Mouse (Mus musculus): Measurements from ENCODE around the gene Fscn3. TPM values are rescaled to one million over a fixed set of nuclear protein-coding genes. Genes with fewer than 3 reads are reported as not detected.

Gene Fscn3
- polyA plus RNA-seq, 1 experiment = not detected

DNA sequence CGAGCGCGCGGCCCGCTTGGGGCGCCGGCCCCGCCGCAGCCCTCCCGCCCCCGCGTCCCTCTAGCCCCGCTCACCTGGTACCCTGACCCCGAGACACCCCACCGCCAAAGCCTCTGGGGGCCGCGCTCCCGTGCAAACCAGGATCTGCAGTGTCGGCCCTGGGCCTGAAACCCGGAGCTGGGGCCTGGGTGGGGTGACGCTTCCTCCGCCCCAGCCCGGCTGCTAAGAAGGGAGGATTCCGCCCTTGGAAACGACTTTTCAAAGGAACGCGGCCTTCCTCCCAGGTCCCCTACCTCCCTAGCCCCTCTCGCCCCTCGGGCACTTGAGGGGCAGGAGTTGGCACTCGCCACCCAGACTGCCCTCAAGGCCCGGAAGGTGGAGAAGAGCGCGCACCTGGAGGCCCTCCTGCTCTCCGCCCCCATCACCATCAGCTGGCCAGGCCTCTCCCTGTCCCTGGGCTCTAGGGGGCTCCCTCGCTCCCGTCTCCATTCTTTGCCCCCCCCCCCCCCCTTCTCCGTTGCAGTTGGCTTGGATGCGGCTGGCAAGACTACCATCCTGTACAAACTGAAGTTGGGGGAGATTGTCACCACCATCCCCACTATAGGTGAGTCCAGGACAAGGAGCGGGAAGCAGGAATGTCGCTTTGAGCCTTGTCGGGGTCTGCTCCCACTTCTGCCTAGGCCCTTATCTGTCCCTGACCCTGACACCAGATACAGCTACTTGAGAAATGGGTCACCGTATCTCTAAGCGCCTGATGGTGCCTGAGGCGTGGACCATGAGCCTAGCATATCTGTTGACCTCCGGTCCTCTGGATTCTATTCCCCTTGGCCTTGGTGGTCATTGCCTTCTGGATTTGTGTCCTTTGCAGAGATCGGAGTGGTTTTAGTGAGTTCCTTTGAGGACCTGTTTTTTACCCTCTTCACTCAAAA, 3.6 kb upstream of the Fscn3 start:
- TF ChIP-seq CTCF (IDR thresholded peaks at IDR 0.05; ENCODE audit: extremely low read depth, insufficient read depth, insufficient read length, insufficient replicate concordance) = no peak
- no peak for TF ChIP-seq POLR2A (IDR thresholded peaks at IDR 0.05; ENCODE audit: low read depth, low read length)
- peaks cover 15% of the 10 kb centered on the region for H3K36me3 ChIP-seq (ENCODE audit: control insufficient read depth, insufficient read depth, low read length)
- no peaks in the 10 kb centered on the region for H3K27me3 ChIP-seq (ENCODE audit: control insufficient read depth, insufficient read depth, low read length)
- peak in 1 of 2 experiments; percentile 34 for DNase-seq (ENCODE audit: low read depth in 1 of 2, low spot score in 2 of 2)
- peak overlapping the region; percentile 86 for H3K4me3 ChIP-seq (ENCODE audit: extremely low read depth, insufficient read depth, insufficient read length)
- peak overlapping the region; percentile 51; the same call in 1 of the 2 replicates for H3K27ac ChIP-seq (ENCODE audit: insufficient read depth, low read length)
- H3K4me1 ChIP-seq (ENCODE audit: control insufficient read depth, insufficient read depth, insufficient read length) = peaks cover 12% of the 10 kb centered on the region; the same call in 1 of the 2 replicates
- 15% methylated on average over 44 of the region's 46 CpGs for WGBS

DNA sequence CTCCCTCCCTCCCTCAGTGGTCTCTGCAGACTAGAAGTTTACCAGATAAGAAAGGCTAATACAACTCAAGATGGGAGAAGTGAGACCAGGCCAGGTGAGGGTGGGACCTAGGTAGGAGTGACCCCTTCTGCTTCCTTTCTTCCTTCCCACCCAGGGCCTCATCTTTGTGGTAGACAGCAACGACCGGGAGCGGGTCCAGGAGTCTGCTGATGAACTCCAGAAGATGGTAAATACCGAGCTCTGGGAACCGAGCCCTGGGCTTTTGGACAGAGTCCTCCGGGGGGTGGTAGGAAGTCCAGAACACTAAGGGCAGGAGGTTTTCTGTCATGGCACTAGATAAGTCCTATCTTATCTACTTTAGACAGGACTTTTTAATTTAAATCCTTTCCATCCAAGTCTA, 2.6 kb upstream of the Fscn3 start:
- peak overlapping the region; percentile 7; the same call in 1 of the 2 replicates for H3K4me3 ChIP-seq (ENCODE audit: extremely low read depth, insufficient read depth, insufficient read length)

DNA sequence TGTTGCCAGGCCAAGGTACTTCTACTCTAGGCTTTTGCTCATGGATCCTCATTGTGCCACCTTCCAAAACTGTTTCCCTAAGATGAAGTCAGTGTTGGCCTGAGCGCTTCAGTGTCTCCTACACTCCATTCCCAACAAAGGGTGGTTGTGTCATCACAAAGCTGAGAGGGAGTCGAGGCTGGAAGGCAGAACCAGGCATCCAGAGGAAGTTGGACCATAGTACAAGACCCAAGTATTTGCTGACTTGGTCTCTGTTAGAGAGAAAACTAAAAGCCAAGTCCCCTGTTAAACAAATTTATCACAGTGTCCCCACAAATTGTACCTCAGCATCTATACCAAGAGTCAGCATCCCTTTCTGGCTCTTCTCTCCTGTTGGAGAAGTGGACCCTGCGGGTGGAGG, 701 bp downstream of the Fscn3 start, which contains the start of gene Gcc1:
Gene Gcc1, minus strand, starts transcription at position 101 of the 400 bp plus-strand sequence.
- Histone ChIP-seq H3K4me1 (ENCODE audit: control insufficient read depth, insufficient read depth, insufficient read length) (peaks cover 3% of the 10 kb centered on the region; the same call in 1 of the 2 replicates), H3K27ac (ENCODE audit: insufficient read depth, low read length) (no peak within 1 kb of the TSS), H3K4me3 (ENCODE audit: extremely low read depth, insufficient read depth, insufficient read length) (no peak within 1 kb of the TSS), H3K36me3 (ENCODE audit: control insufficient read depth, insufficient read depth, low read length) (peaks cover 13% of the 10 kb centered on the region), H3K27me3 (ENCODE audit: control insufficient read depth, insufficient read depth, low read length) (no peaks in the 10 kb centered on the region)
- TF ChIP-seq POLR2A (IDR thresholded peaks at IDR 0.05; ENCODE audit: low read depth, low read length) = no peak
- no peak for TF ChIP-seq CTCF (IDR thresholded peaks at IDR 0.05; ENCODE audit: extremely low read depth, insufficient read depth, insufficient read length, insufficient replicate concordance)
- no peak for DNase-seq (ENCODE audit: low read depth in 1 of 2, low spot score in 2 of 2)
- 84% methylated on average over 3 of the region's 3 CpGs for whole genome bisulfite sequencing

More for the DNA sequence above, 2.6 kb upstream of the Fscn3 start:
- Histone ChIP-seq H3K27ac (ENCODE audit: insufficient read depth, low read length) (no peak overlapping the region), H3K27me3 (ENCODE audit: control insufficient read depth, insufficient read depth, low read length) (no peaks in the 10 kb centered on the region), H3K4me1 (ENCODE audit: control insufficient read depth, insufficient read depth, insufficient read length) (peaks cover 12% of the 10 kb centered on the region; the same call in 1 of the 2 replicates), H3K36me3 (ENCODE audit: control insufficient read depth, insufficient read depth, low read length) (peaks cover 13% of the 10 kb centered on the region)
- TF ChIP-seq CTCF (IDR thresholded peaks at IDR 0.05; ENCODE audit: extremely low read depth, insufficient read depth, insufficient read length, insufficient replicate concordance) (no peak), POLR2A (IDR thresholded peaks at IDR 0.05; ENCODE audit: low read depth, low read length) (no peak)
- 92% methylated on average over 6 of the region's 6 CpGs for WGBS
- no peak for DNase-seq (ENCODE audit: low read depth in 1 of 2, low spot score in 2 of 2)

DNA sequence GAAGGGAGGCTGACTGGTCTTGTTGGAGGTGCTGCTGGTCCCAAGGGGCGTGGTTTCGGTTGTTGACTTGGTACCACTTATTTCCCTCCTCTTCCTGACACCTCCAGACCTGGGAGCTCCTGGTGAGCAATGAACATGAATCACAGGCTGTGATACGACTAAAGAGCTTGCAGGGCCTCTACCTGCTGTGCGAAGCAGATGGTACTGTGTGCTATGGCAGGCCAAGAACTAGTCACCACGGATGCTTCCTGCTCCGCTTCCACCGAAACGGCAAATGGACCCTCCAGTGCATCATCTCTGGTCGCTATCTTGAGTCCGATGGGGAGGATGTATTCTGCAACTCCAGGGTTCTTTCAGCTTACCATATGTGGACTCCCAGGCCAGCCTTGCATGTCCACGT, 2.3 kb downstream of the Fscn3 start:
- TF ChIP-seq CTCF (IDR thresholded peaks at IDR 0.05; ENCODE audit: extremely low read depth, insufficient read depth, insufficient read length, insufficient replicate concordance) (no peak), POLR2A (IDR thresholded peaks at IDR 0.05; ENCODE audit: low read depth, low read length) (no peak)
- Histone ChIP-seq H3K36me3 (ENCODE audit: control insufficient read depth, insufficient read depth, low read length) (peaks cover 12% of the 10 kb centered on the region), H3K27me3 (ENCODE audit: control insufficient read depth, insufficient read depth, low read length) (no peaks in the 10 kb centered on the region), H3K27ac (ENCODE audit: insufficient read depth, low read length) (no peak overlapping the region), H3K4me1 (ENCODE audit: control insufficient read depth, insufficient read depth, insufficient read length) (no peaks in the 10 kb centered on the region), H3K4me3 (ENCODE audit: extremely low read depth, insufficient read depth, insufficient read length) (no peak overlapping the region)
- no peak for DNase-seq (ENCODE audit: low read depth in 1 of 2, low spot score in 2 of 2)
- 92% methylated on average over 11 of the region's 11 CpGs for WGBS

DNA sequence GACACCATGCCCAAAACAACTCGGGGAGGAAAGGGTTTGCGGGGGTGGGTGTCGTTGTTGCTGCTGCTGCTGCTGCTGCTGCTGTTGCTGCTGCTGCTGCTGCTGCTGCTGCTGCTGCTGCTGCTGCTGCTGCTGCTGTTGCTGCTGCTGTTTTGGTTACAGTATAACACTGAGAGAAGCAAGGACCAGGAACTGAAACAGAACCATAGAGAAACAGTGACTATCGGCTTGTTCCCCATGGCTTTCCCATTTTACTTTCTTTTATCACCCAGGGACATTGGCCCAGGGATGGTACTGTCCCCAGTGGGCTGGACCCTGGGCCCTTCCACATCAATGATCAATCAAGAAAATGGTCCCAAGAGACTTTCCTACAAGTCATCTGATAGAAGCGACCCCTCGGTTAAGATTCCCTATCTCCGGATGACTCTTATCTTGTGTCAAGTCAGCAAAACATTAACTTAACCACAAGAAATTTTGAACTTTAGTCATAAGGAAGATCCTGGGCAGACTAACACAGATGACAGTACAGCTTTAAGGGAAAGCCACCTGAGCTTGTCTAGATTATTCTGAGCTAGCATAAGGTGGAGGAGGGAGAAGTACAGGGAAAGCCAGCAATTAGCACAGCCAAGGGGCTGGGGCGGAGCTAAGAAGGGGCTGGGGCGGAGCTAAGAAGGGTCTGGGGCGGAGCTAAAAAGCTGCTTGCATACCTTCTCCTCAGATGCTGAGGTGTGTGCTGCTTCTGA, 3.4 kb downstream of the Fscn3 start:
- H3K36me3 ChIP-seq (ENCODE audit: control insufficient read depth, insufficient read depth, low read length) = peaks cover 6% of the 10 kb centered on the region
- no peak overlapping the region for H3K27ac ChIP-seq (ENCODE audit: insufficient read depth, low read length)
- no peak overlapping the region for H3K4me3 ChIP-seq (ENCODE audit: extremely low read depth, insufficient read depth, insufficient read length)
- DNase-seq (ENCODE audit: low read depth in 1 of 2, low spot score in 2 of 2) = no peak
- TF ChIP-seq POLR2A (IDR thresholded peaks at IDR 0.05; ENCODE audit: low read depth, low read length) (no peak), CTCF (IDR thresholded peaks at IDR 0.05; ENCODE audit: extremely low read depth, insufficient read depth, insufficient read length, insufficient replicate concordance) (no peak)
- H3K4me1 ChIP-seq (ENCODE audit: control insufficient read depth, insufficient read depth, insufficient read length) = no peaks in the 10 kb centered on the region
- WGBS = 86% methylated on average over 10 of the region's 10 CpGs
- H3K27me3 ChIP-seq (ENCODE audit: control insufficient read depth, insufficient read depth, low read length) = no peaks in the 10 kb centered on the region

DNA sequence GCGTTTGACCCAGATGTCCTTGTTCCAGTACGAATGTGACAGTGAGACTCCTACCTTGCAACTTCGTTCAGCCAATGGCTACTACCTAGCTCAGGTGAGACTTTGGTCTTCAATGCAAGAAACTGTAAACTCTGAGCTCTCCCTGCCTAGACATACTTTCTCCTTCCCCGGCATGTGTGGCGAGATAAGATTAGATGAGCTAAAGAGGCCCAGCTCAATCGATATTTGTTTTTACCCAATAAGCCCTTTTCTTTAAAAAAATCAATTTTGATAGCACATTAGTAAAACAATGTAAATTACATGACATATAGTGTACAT, 3.9 kb downstream of the Fscn3 start:
- Histone ChIP-seq H3K4me3 (ENCODE audit: extremely low read depth, insufficient read depth, insufficient read length) (no peak overlapping the region), H3K27ac (ENCODE audit: insufficient read depth, low read length) (no peak overlapping the region), H3K4me1 (ENCODE audit: control insufficient read depth, insufficient read depth, insufficient read length) (no peaks in the 10 kb centered on the region), H3K36me3 (ENCODE audit: control insufficient read depth, insufficient read depth, low read length) (peaks cover 5% of the 10 kb centered on the region), H3K27me3 (ENCODE audit: control insufficient read depth, insufficient read depth, low read length) (no peaks in the 10 kb centered on the region)
- no peak for DNase-seq (ENCODE audit: low read depth in 1 of 2, low spot score in 2 of 2)
- WGBS = 87% methylated on average over 6 of the region's 6 CpGs
- TF ChIP-seq POLR2A (IDR thresholded peaks at IDR 0.05; ENCODE audit: low read depth, low read length) (no peak), CTCF (IDR thresholded peaks at IDR 0.05; ENCODE audit: extremely low read depth, insufficient read depth, insufficient read length, insufficient replicate concordance) (no peak)

Data from spleen, adult 2 months (tissue).